Mouse (Mus musculus) stomach, postnatal 0 days (tissue): ENCODE results near the gene Sik1.

Source experiments
- CTCF ChIP-seq: IDR thresholded peaks from 2 replicates; pipeline ENCODE4 v1.5.1; 2016; ENCODE audit warnings: antibody characterized with exemption, low read depth, mild to moderate bottlenecking, moderate library complexity
- EP300 ChIP-seq: optimal IDR thresholded peaks from 2 replicates; pipeline ENCODE3; 2016; ENCODE audit warnings: antibody characterized with exemption

DNA sequence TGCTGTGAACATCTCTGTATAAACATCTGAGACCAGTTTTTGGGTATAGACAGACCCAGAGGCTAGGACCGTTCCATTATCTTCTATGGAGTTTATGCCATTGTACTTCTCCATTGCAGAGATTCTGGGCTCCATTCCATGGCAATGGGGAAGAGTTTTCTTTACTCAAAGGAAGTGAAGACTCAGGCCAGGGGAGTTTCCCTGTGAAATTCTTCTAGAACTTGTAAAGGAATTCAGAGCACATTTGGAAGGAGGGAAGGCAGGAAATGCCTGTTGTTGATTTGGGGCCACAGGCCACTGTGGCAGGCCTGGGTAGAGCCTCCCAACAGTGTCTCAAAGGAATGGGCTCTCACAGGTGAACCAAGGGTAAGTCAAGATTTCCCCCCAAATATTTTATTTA lies 11.7 kb downstream of the Sik1 start:
- TF ChIP-seq CTCF (no peak), EP300 (no peak)
